Mouse (Mus musculus) hindbrain, embryonic 14.5 days (tissue): ENCODE measurements at regions not wholly inside any gene's neighbourhood (a gene's known extent, or its start where the extent isn't known, plus 50 kb on each side); places are given as distances from the start of the nearest gene placed in this dataset.
A peak's percentile ranks its signal among the peaks of the same experiment; 100 is the strongest.

Experiments used
- ATAC-seq: fragments of 200-750 bp; cut with Nextera tagmentation; 2 replicates; pipeline ENCODE4 v1.8.0; 2017; ENCODE audit warnings: moderate number of reproducible peaks, mild to moderate bottlenecking, moderate TSS enrichment, moderate library complexity; ENCODE audit not compliant: low FRiP score
- DNase-seq: peaks from one replicate; pipeline ENCODE4 v3.0.0-alpha.2; 2015; ENCODE audit warnings: low spot score
- H3K27ac ChIP-seq: fragments of 300-500 bp; sonication (generic); 2 replicates; pipeline ENCODE4 v1.5.1; 2014; ENCODE audit warnings: mild to moderate bottlenecking, moderate library complexity
- H3K27me3 ChIP-seq: fragments of 300-500 bp; sonication (generic); 2 replicates; pipeline ENCODE4 v1.6.1; 2014; ENCODE audit warnings: mild to moderate bottlenecking, low read length, mixed read lengths; ENCODE audit not compliant: control insufficient read depth, insufficient read depth
- H3K36me3 ChIP-seq: fragments of 300-500 bp; sonication (generic); replicated peaks from 2 replicates; pipeline ENCODE4 v1.6.1; 2014; ENCODE audit not compliant: control insufficient read depth, insufficient read depth
- H3K4me1 ChIP-seq: fragments of 300-500 bp; sonication (generic); replicated peaks from 2 replicates; pipeline ENCODE4 v1.6.1; 2014; ENCODE audit warnings: antibody characterized with exemption, low read length, mixed read lengths; ENCODE audit not compliant: control insufficient read depth, insufficient read depth
- H3K4me2 ChIP-seq: fragments of 300-500 bp; sonication (generic); replicated peaks from 2 replicates; pipeline ENCODE4 v1.6.1; 2014; ENCODE audit warnings: mild to moderate bottlenecking, moderate library complexity
- H3K4me3 ChIP-seq: fragments of 300-500 bp; sonication (generic); replicated peaks from 2 replicates; pipeline ENCODE4 v1.5.1; 2014; ENCODE audit warnings: mild to moderate bottlenecking, low read length
- H3K9ac ChIP-seq: fragments of 300-500 bp; sonication (generic); 2 replicates; pipeline ENCODE4 v1.6.1; 2014
- H3K9me3 ChIP-seq: fragments of 300-500 bp; sonication (generic); 2 replicates; pipeline ENCODE4 v1.6.1; 2016; ENCODE audit warnings: low read length; ENCODE audit not compliant: control insufficient read depth
- WGBS: fragments of 180-500 bp; shearing (Covaris S2); extraction: QIAGEN DNeasy Blood & Tissue Kit; methylation state at CpG from one replicate; pipeline ENCODE4 v1.1.7; 2014; 5-methylcytosine and 5-hydroxymethylcytosine counted together

GRCm38 (mm10) chr5:18502831-18503230, 142.7 kb upstream of the Gnai1 start:
- Histone ChIP-seq H3K4me2 (no peak overlapping the region), H3K4me1 (no peaks in the 10 kb centered on the region), H3K9ac (no peak overlapping the region), H3K27ac (no peak overlapping the region), H3K36me3 (no peaks in the 10 kb centered on the region), H3K9me3 (no peaks in the 10 kb centered on the region), H3K27me3 (no peaks in the 10 kb centered on the region), H3K4me3 (no peak overlapping the region)
- ATAC-seq: no peak
- WGBS: 32% methylated on average over 12 of the region's 12 CpGs
- no peak for DNase-seq

GRCm38 (mm10) chr5:18494305-18494704, 134.2 kb upstream of the Gnai1 start:
- Histone ChIP-seq H3K27ac (no peak overlapping the region), H3K4me2 (no peak overlapping the region), H3K4me3 (no peak overlapping the region), H3K9ac (no peak overlapping the region), H3K36me3 (no peaks in the 10 kb centered on the region), H3K27me3 (no peaks in the 10 kb centered on the region), H3K9me3 (no peaks in the 10 kb centered on the region), H3K4me1 (no peaks in the 10 kb centered on the region)
- WGBS: 84% methylated on average over 4 of the region's 4 CpGs
- DNase-seq: no peak
- no peak for ATAC-seq

GRCm38 (mm10) chr5:18489709-18490108, 129.6 kb upstream of the Gnai1 start:
- Histone ChIP-seq H3K27me3 (no peaks in the 10 kb centered on the region), H3K4me3 (no peak overlapping the region), H3K36me3 (no peaks in the 10 kb centered on the region), H3K4me2 (no peak overlapping the region), H3K9me3 (no peaks in the 10 kb centered on the region), H3K9ac (no peak overlapping the region), H3K27ac (no peak overlapping the region), H3K4me1 (no peaks in the 10 kb centered on the region)
- DNase-seq (no peak), ATAC-seq (no peak)
- WGBS: 92% methylated on average over 3 of the region's 3 CpGs

- 28% methylated on average over 1 of the region's 1 CpGs for WGBS
- no peak overlapping the region for H3K9ac ChIP-seq
- H3K27ac ChIP-seq: no peak overlapping the region
- H3K4me2 ChIP-seq: no peak overlapping the region
- H3K36me3 ChIP-seq: no peaks in the 10 kb centered on the region
- no peak overlapping the region for H3K4me3 ChIP-seq
- no peaks in the 10 kb centered on the region for H3K27me3 ChIP-seq
- ATAC-seq (no peak), DNase-seq (no peak)
- no peaks in the 10 kb centered on the region for H3K9me3 ChIP-seq
- no peaks in the 10 kb centered on the region for H3K4me1 ChIP-seq
Measured at GRCm38 (mm10) chr5:18487076-18487772, 127.1 kb upstream of the Gnai1 start.

GRCm38 (mm10) chr5:18484376-18484775, 124.2 kb upstream of the Gnai1 start:
- no peak overlapping the region for H3K4me3 ChIP-seq
- H3K36me3 ChIP-seq: no peaks in the 10 kb centered on the region
- H3K9me3 ChIP-seq: no peaks in the 10 kb centered on the region
- no peaks in the 10 kb centered on the region for H3K27me3 ChIP-seq
- H3K27ac ChIP-seq: no peak overlapping the region
- no peak for DNase-seq
- H3K9ac ChIP-seq: no peak overlapping the region
- no peak for ATAC-seq
- H3K4me2 ChIP-seq: no peak overlapping the region
- no peaks in the 10 kb centered on the region for H3K4me1 ChIP-seq

GRCm38 (mm10) chr5:18478420-18478819, 118.3 kb upstream of the Gnai1 start:
- no peaks in the 10 kb centered on the region for H3K36me3 ChIP-seq
- no peak overlapping the region for H3K9ac ChIP-seq
- H3K4me2 ChIP-seq: no peak overlapping the region
- no peak overlapping the region for H3K27ac ChIP-seq
- H3K27me3 ChIP-seq: no peaks in the 10 kb centered on the region
- no peak for ATAC-seq
- H3K4me3 ChIP-seq: no peak overlapping the region
- WGBS: 88% methylated on average over 7 of the region's 7 CpGs
- DNase-seq: no peak
- no peaks in the 10 kb centered on the region for H3K4me1 ChIP-seq
- H3K9me3 ChIP-seq: no peaks in the 10 kb centered on the region

GRCm38 (mm10) chr5:18477372-18478017, 117.3 kb upstream of the Gnai1 start:
- Histone ChIP-seq H3K36me3 (no peaks in the 10 kb centered on the region), H3K27ac (no peak overlapping the region), H3K27me3 (no peaks in the 10 kb centered on the region), H3K4me1 (no peaks in the 10 kb centered on the region), H3K9ac (no peak overlapping the region), H3K4me2 (no peak overlapping the region), H3K4me3 (no peak overlapping the region), H3K9me3 (no peaks in the 10 kb centered on the region)
- WGBS: 83% methylated on average over 6 of the region's 6 CpGs
- DNase-seq: no peak
- no peak for ATAC-seq

- H3K4me3 ChIP-seq: no peak overlapping the region
- H3K9me3 ChIP-seq: no peaks in the 10 kb centered on the region
- H3K36me3 ChIP-seq: no peaks in the 10 kb centered on the region
- no peak for ATAC-seq
- H3K4me1 ChIP-seq: no peaks in the 10 kb centered on the region
- H3K27ac ChIP-seq: no peak overlapping the region
- peak; percentile 56 for DNase-seq
- no peaks in the 10 kb centered on the region for H3K27me3 ChIP-seq
- no peak overlapping the region for H3K9ac ChIP-seq
- no peak overlapping the region for H3K4me2 ChIP-seq
Measured at GRCm38 (mm10) chr5:18472114-18472513, 112.0 kb upstream of the Gnai1 start.

GRCm38 (mm10) chr5:18457771-18458170, 97.6 kb upstream of the Gnai1 start:
- no peaks in the 10 kb centered on the region for H3K4me1 ChIP-seq
- no peak for DNase-seq
- WGBS: 71% methylated on average over 1 of the region's 1 CpGs
- H3K9me3 ChIP-seq: no peaks in the 10 kb centered on the region
- H3K9ac ChIP-seq: no peak overlapping the region
- H3K27me3 ChIP-seq: no peaks in the 10 kb centered on the region
- no peak for ATAC-seq
- H3K27ac ChIP-seq: no peak overlapping the region
- H3K4me3 ChIP-seq: no peak overlapping the region
- H3K4me2 ChIP-seq: no peak overlapping the region
- H3K36me3 ChIP-seq: no peaks in the 10 kb centered on the region

- Histone ChIP-seq H3K27ac (no peak overlapping the region), H3K4me3 (no peak overlapping the region), H3K9me3 (no peaks in the 10 kb centered on the region), H3K9ac (no peak overlapping the region), H3K4me2 (no peak overlapping the region), H3K27me3 (no peaks in the 10 kb centered on the region), H3K4me1 (no peaks in the 10 kb centered on the region), H3K36me3 (no peaks in the 10 kb centered on the region)
- ATAC-seq: no peak
- WGBS: 86% methylated on average over 1 of the region's 1 CpGs
- DNase-seq: no peak
Measured at GRCm38 (mm10) chr5:18456196-18456595, 96.0 kb upstream of the Gnai1 start.
